Mouse (Mus musculus) 416B (cell line): ENCODE measurements at regions not wholly inside any gene's neighbourhood (a gene's known extent, or its start where the extent isn't known, plus 50 kb on each side); places are given as distances from the start of the nearest gene placed in this dataset.
"Not testable (repeated sequence)": the region's sequence is repeated elsewhere in the genome, so short reads cannot be mapped to it uniquely, and the experiment has no call there.

Experiments
- DNase-seq: peaks from one replicate; pipeline ENCODE4 v3.0.0; 2011; ENCODE audit warnings: low read depth

- peak; percentile 27 for DNase-seq
Observed at GRCm38 (mm10) chr3:11094804-11095203, 759.3 kb upstream of the Gm38303 start.

GRCm38 (mm10) chr3:11094138-11094537, 758.7 kb upstream of the Gm38303 start:
- no peak for DNase-seq

- no peak for DNase-seq
Observed at GRCm38 (mm10) chr3:11083291-11083690, 747.8 kb upstream of the Gm38303 start.

GRCm38 (mm10) chr3:11074012-11074411, 738.5 kb upstream of the Gm38303 start:
- DNase-seq: no peak

GRCm38 (mm10) chr3:11034995-11035769, 699.7 kb upstream of the Gm38303 start:
- peak; percentile 5 for DNase-seq

- DNase-seq: no peak
Observed at GRCm38 (mm10) chr3:11029991-11030390, 694.5 kb upstream of the Gm38303 start.

GRCm38 (mm10) chr3:11024422-11024821, 688.9 kb upstream of the Gm38303 start:
- no peak for DNase-seq

- DNase-seq: no peak
Observed at GRCm38 (mm10) chr3:11020048-11020447, 684.6 kb upstream of the Gm38303 start.

GRCm38 (mm10) chr3:11014911-11015310, 679.4 kb upstream of the Gm38303 start:
- not testable (repeated sequence) for DNase-seq

GRCm38 (mm10) chr3:11007363-11007762, 671.9 kb upstream of the Gm38303 start:
- DNase-seq: no peak

GRCm38 (mm10) chr3:11006531-11007269, 671.2 kb upstream of the Gm38303 start:
- no peak for DNase-seq

GRCm38 (mm10) chr3:10978968-10979367, 643.5 kb upstream of the Gm38303 start:
- DNase-seq: no peak

GRCm38 (mm10) chr3:10974429-10974828, 638.9 kb upstream of the Gm38303 start:
- no peak for DNase-seq

- no peak for DNase-seq
Observed at GRCm38 (mm10) chr3:10952583-10952982, 617.1 kb upstream of the Gm38303 start.

- DNase-seq: no peak
Observed at GRCm38 (mm10) chr3:10917056-10917455, 581.6 kb upstream of the Gm38303 start.

- DNase-seq: no peak
Observed at GRCm38 (mm10) chr3:10891981-10892380, 556.5 kb upstream of the Gm38303 start.
